Mouse (Mus musculus) left cerebral cortex, adult 9 months (tissue): ENCODE data around the gene Ccdc148.

ENCODE experiments used
- DNase-seq, 2 experiments: peaks; one replicate each; pipeline ENCODE4 v3.0.0; 2022; ENCODE audit warnings: low spot score in 2 of 2

Gene Ccdc148

GRCm38 (mm10) chr2:59050245-59050824 lies 110.1 kb downstream of the Ccdc148 start:
- no peak for DNase-seq

- DNase-seq = no peak
These were observed 110.8 kb downstream of the Ccdc148 start for GRCm38 (mm10) chr2:59049686-59050085.

- DNase-seq = no peak
These were observed 111.6 kb downstream of the Ccdc148 start for GRCm38 (mm10) chr2:59048775-59049451.

- no peak for DNase-seq
These were observed 117.0 kb downstream of the Ccdc148 start for GRCm38 (mm10) chr2:59043313-59044032.

GRCm38 (mm10) chr2:59042616-59043015 lies 117.9 kb downstream of the Ccdc148 start:
- DNase-seq = no peak

GRCm38 (mm10) chr2:59036433-59036832 lies 124.0 kb downstream of the Ccdc148 start:
- DNase-seq = no peak

GRCm38 (mm10) chr2:59035206-59035605 lies 125.3 kb downstream of the Ccdc148 start:
- DNase-seq = no peak

- no peak for DNase-seq
These were observed 126.2 kb downstream of the Ccdc148 start for GRCm38 (mm10) chr2:59034281-59034680.

- no peak for DNase-seq
These were observed 135.9 kb downstream of the Ccdc148 start for GRCm38 (mm10) chr2:59024558-59024957.

GRCm38 (mm10) chr2:59007356-59007755 lies 153.1 kb downstream of the Ccdc148 start:
- DNase-seq = peak in 1 of 2 experiments; percentile 5

GRCm38 (mm10) chr2:59006567-59007340 lies 153.7 kb downstream of the Ccdc148 start:
- DNase-seq = no peak

GRCm38 (mm10) chr2:58997151-58997550 lies 163.3 kb downstream of the Ccdc148 start:
- no peak for DNase-seq

- no peak for DNase-seq
These were observed 167.9 kb downstream of the Ccdc148 start for GRCm38 (mm10) chr2:58992431-58993191.

- no peak for DNase-seq
These were observed 182.4 kb downstream of the Ccdc148 start for GRCm38 (mm10) chr2:58978095-58978494.

- no peak for DNase-seq
These were observed 188.8 kb downstream of the Ccdc148 start for GRCm38 (mm10) chr2:58971507-58972275.

- no peak for DNase-seq
These were observed 203.6 kb downstream of the Ccdc148 start for GRCm38 (mm10) chr2:58956770-58957300.

- no peak for DNase-seq
These were observed 204.1 kb downstream of the Ccdc148 start for GRCm38 (mm10) chr2:58956351-58956750.

GRCm38 (mm10) chr2:58952101-58952500 lies 208.4 kb downstream of the Ccdc148 start:
- no peak for DNase-seq

GRCm38 (mm10) chr2:58948796-58949195 lies 211.7 kb downstream of the Ccdc148 start:
- no peak for DNase-seq

GRCm38 (mm10) chr2:58941361-58941760 lies 219.1 kb downstream of the Ccdc148 start:
- DNase-seq = peak; percentile 13 to 14
